Mouse (Mus musculus) stomach, postnatal 0 days (tissue): ENCODE measurements around the gene Cntd1.
"Not testable (repeated sequence)": the region's sequence is repeated elsewhere in the genome, so short reads cannot be mapped to it uniquely, and the experiment has no call there.

ENCODE experiments used
- CTCF ChIP-seq: IDR thresholded peaks from 2 replicates; pipeline ENCODE4 v1.5.1; 2016; ENCODE audit warnings: antibody characterized with exemption, low read depth, mild to moderate bottlenecking, moderate library complexity
- EP300 ChIP-seq: optimal IDR thresholded peaks from 2 replicates; pipeline ENCODE3; 2016; ENCODE audit warnings: antibody characterized with exemption

GRCm38 (mm10) chr11:101330961-101331360 lies 52.1 kb downstream of the Cntd1 start:
- not testable (repeated sequence) for TF ChIP-seq CTCF, EP300
